Mouse (Mus musculus): ENCODE measurements at regions not wholly inside any gene's neighbourhood (a gene's known extent, or its start where the extent isn't known, plus 50 kb on each side); places are given as distances from the start of the nearest gene placed in this dataset.

DNA sequence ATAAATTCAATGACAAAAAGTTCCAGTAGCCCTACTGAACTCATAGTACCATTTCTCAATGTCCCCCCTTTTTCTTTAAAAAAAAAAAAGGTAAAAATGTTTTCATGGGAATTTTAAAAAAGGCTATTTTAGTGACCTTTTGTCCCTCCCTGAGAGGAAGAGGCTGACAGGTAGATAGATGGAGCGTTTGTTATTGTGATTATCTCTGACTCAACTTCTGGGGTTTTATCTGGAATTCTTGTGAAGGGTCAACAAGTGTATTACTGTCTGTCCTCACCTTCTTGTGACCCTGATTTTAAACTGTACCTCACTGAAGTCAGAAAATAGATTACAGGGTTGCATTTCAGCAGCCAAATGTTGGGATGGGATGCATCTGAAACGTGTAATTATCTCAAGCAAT is 179.3 kb upstream of the BC052040 start:
- DNase-seq (ENCODE audit: low spot score in 2 of 2), result no peak
- H3K27ac ChIP-seq, result no peak overlapping the region
- H3K4me3 ChIP-seq, result no peak overlapping the region
- TF ChIP-seq CTCF (conservative IDR thresholded peaks at IDR 0.05), result no peak

DNA sequence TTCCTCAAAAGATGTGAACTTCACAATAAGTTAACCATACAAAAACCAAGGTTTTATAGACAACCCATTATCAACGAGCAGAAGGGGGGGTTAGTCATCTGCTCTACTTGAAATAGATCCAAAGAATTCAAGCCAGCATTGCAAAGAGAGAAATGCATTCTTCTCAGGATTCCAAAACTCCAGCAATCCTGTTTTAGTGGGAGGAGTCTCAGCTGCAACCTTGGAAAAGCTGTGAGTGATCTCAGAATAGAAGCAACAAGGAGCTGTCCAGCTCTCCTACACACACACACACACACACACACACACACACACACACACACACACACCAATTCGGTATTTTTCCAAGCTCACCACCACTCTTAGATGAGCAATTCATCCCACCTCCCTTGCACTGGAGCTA is 149.0 kb upstream of the BC052040 start:
- no peak for DNase-seq (ENCODE audit: low spot score in 2 of 2)
- TF ChIP-seq CTCF (conservative IDR thresholded peaks at IDR 0.05), result no peak

DNA sequence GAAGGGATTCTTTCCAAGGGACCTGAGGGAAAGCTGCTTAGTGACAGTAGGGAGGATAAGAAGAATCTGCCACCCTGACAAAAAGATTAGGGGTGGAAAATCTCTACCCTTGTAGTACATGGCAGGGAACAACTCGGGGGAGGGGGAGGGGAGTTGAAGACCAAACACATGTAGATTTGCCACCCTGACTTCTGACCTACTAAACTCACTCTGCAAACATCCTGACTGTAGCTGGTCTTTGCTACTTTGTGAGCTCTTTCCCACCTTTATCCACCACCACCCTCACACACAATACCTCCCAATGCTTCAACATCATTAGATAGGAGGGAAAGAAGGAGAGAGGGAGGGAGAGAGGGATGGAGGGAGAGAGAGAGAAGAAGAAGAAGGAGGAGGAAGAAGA is 140.4 kb upstream of the BC052040 start:
- TF ChIP-seq CTCF (conservative IDR thresholded peaks at IDR 0.05), result no peak
- Histone ChIP-seq H3K4me3 (no peak overlapping the region), H3K27ac (no peak overlapping the region)
- DNase-seq (ENCODE audit: low spot score in 2 of 2), result no peak

More for the DNA sequence above, 149.0 kb upstream of the BC052040 start:
- no peak overlapping the region for H3K27ac ChIP-seq
- no peak overlapping the region for H3K4me3 ChIP-seq

DNA sequence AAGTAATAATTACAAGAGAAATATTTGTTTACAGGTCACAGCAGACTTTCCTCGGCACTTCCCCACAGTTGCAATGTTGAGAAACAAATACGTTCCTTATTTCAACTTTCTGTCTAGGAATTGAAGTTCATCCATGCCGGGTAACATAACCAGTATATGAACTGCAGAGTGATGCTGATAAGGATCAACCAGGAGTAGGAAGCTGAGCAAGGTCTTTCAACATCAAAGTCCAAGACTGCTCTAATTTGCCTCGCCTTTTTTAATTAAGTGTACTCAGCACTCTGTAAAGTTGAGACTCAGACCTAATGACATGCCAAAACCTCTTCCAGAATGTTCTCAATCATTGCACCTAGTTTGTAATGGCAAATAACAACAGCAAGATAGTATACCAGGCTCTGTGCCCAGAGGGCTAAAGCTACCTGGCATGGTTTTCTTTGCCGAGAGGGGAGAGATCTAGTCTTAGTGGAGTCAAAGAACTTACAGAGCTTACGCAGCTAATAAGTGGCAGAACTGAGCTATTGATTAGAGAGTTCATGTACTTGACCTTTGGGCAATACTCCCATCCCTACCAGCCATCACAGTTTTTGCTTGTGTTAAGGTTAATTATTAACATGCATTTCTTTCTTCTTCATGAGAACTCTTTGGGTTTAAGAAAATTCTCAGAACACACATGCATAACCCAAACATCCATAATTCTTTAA is 131.6 kb upstream of the BC052040 start:
- no peak for TF ChIP-seq CTCF (conservative IDR thresholded peaks at IDR 0.05)
- DNase-seq (ENCODE audit: low spot score in 2 of 2), result no peak
- Histone ChIP-seq H3K27ac (no peak overlapping the region), H3K4me3 (no peak overlapping the region)

DNA sequence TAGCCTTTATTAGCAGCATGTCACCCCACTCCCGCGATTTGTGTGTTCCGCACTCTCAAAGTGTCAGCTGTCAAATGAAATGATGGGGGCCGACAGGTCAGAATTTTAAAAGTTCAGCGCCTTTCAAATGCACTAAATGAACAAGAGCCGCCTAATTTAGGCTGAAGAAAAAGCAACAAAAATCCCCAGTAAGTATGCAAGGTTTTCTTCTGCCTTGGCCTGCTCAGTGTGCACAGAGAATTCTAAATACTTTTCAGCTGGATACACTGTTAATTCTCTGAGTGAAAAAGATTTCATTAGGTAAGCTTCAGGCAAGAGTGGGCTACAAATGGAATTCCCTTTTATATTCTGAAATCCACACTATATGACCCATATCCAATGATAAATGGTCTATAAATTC is 125.9 kb upstream of the BC052040 start:
- Histone ChIP-seq H3K27ac (no peak overlapping the region), H3K4me3 (no peak overlapping the region)
- TF ChIP-seq CTCF (conservative IDR thresholded peaks at IDR 0.05), result no peak
- no peak for DNase-seq (ENCODE audit: low spot score in 2 of 2)

DNA sequence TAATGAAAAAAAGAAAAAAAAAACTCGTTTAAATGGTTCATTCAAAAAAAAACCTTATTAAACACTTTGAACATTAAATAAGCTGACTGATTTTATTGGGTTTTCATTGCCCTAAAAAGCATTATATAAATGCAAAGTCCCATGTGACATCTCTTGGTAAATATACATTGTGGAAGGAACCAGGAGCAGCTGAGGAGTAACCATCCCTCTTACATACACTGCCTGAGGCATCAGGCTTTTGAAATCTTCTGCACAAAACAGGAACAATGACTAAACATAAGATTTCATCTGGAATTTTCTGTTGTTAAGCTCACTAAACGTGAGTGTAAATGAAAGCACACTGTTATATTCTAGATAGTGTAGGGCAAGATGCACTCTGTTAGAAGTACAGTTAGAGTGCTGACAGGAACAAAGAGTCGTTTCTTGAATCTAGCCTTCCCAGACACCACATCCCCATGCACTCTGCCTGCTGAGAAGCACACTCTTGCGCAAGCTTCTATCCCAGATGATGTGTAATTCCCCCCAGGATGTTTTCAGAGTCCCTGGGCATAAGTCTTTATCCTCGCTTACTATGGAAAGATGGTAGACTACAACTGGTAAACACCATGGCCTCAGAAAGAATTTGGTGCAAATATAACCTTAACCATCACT is 125.0 kb upstream of the BC052040 start:
- DNase-seq (ENCODE audit: low spot score in 2 of 2), result no peak
- no peak overlapping the region for H3K27ac ChIP-seq

DNA sequence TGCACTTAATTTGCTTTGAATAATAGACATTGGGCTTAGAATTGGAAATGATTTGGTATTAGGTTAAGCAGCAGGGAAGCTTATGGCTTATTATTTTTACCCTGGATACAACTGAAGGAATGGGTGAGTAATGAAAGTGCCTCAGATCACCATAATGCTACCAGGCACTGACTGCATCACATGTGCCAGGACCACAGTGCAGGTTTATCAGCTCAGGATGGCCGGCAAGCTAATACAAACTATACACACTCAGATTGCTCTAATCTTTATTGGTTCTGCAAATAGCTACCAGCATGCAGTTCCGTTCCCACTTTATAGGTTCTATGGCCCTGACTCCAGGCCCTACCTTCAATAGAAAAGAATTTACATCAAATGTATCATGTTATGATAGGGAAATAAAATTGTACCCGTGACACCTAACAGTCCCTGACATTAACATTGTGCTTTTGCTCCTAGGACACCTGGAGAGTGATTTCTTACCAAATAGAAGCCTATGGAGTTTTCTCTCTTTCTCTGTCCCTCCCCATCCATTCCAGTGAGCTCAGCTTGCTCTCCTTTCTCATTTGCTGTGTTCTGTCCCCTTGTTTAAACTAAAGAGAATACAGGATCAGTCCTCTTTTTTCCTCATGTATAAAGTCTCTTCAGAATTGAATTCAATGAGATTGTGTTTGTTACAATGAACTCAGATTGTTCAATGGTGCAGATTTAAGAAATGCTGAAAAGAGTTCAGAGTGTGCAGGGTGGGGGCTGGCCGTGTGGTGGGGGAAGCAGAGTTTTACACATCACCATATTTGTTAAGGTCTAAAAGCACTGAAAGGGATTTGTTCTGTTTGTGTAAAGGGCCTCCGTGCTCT is 121.3 kb upstream of the BC052040 start:
- no peak overlapping the region for H3K4me3 ChIP-seq
- peak overlapping the region; percentile 28 for H3K27ac ChIP-seq
- TF ChIP-seq CTCF (conservative IDR thresholded peaks at IDR 0.05), result no peak
- DNase-seq (ENCODE audit: low spot score in 2 of 2), result no peak

More for the DNA sequence above, 125.0 kb upstream of the BC052040 start:
- TF ChIP-seq CTCF (conservative IDR thresholded peaks at IDR 0.05), result no peak
- H3K4me3 ChIP-seq, result no peak overlapping the region

DNA sequence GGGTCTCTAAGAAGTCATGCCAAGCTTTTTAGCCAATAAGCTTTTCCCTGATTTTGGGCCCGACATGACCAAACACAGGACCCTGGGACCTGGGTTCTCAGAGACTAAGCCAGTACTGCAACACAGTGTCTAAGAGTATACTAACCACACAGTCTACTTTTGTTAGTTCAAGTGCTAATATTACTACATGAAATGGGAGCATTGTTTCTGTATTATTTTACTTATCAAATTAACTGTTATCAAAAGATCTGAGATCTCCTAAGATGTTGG is 120.7 kb upstream of the BC052040 start:
- Histone ChIP-seq H3K27ac (no peak overlapping the region), H3K4me3 (no peak overlapping the region)
- TF ChIP-seq CTCF (conservative IDR thresholded peaks at IDR 0.05), result no peak
- no peak for DNase-seq (ENCODE audit: low spot score in 2 of 2)

DNA sequence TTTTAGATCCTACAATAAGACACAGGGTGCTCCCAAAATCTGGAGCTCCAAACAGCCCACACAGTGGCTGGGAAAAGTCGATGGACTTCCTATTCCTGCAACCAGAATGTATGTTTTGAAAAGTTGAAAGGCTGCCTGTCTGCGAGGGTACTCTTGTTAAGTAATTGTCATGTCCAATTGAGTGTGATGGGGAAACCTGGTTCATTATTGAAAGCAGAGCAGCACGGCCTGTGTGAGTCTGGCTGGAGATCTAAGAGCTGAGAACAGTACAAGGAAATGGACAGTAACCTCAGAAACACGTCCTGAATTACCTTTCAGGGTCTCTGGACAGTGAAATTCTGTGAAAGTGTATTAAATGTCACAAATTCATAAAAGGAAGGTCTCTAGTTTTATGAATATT is 115.3 kb upstream of the BC052040 start:
- no peak for DNase-seq (ENCODE audit: low spot score in 2 of 2)
- no peak for TF ChIP-seq CTCF (conservative IDR thresholded peaks at IDR 0.05)
- Histone ChIP-seq H3K27ac (no peak overlapping the region), H3K4me3 (no peak overlapping the region)

DNA sequence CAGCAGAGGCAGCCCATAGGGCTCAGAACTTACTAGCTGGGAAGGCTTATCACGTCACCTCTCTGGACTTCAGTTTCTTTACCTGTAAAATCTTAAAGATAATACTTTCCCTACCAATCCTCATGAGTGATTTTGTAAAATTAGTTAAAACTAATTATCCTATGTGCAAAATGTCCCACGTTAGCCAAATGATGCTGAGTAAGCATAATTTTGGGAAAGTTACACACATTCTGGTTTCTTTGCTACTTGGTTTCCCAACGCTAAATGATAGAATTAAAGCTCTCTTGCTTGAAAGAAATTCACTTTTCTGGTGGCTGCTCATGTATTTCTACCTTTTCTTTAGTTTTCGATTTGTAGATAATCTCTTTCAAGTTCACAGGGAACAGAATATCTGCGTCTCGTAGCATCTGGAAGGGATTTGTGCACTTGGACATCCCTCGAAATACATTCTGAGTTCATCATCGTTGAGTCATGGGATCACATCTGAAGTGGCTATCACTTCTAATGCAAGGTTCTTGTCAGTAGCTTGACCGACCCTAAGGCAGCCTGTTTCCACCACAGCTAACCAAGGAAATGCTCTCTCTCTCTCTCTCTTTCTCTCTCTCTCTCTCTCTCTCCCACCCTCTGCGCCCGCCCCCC is 114.3 kb upstream of the BC052040 start:
- no peak for TF ChIP-seq CTCF (conservative IDR thresholded peaks at IDR 0.05)
- Histone ChIP-seq H3K27ac (no peak overlapping the region), H3K4me3 (no peak overlapping the region)
- no peak for DNase-seq (ENCODE audit: low spot score in 2 of 2)

DNA sequence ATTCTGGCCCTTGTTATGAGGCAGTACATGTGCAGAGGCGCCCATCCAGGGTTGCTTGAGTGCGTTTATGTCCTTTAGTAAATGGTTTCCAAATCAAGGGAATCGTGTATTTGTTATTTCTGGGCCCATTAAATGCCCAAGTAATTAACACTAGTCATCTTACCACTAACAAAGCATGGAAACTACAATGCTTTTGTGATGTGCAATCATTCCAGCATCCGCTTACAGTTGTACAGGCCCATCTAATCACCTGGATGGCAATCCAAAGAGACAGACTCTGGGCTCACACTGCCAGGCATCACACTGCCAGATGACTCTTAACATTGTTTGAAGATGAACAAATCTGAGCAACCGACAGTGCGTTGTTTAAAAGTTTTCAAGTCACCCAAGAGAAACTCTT is 113.6 kb upstream of the BC052040 start:
- DNase-seq (ENCODE audit: low spot score in 2 of 2), result no peak
- H3K4me3 ChIP-seq, result no peak overlapping the region
- no peak overlapping the region for H3K27ac ChIP-seq
- no peak for TF ChIP-seq CTCF (conservative IDR thresholded peaks at IDR 0.05)

DNA sequence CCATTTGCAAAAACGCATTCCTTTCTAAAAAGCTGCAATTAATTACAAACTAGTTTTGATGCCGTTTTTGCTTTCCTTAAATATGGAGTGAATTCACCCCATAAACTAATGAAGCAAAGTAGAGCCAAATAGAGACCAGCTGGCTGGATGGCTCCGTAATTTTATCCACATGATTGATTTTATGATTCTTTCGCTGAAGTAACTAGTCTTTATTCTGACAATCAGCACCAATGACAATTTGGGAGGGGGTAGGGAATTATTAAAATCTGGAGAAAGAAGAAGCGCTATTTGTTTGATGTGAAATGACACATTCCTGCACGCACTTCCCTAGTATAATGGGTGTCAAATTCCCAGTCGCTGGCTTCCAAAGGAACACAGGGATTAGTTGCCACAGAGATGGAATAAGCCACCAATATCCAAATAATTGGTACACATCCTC is 113.0 kb upstream of the BC052040 start:
- no peak overlapping the region for H3K27ac ChIP-seq
- no peak for DNase-seq (ENCODE audit: low spot score in 2 of 2)
- H3K4me3 ChIP-seq, result peak overlapping the region; percentile 6
- no peak for TF ChIP-seq CTCF (conservative IDR thresholded peaks at IDR 0.05)

DNA sequence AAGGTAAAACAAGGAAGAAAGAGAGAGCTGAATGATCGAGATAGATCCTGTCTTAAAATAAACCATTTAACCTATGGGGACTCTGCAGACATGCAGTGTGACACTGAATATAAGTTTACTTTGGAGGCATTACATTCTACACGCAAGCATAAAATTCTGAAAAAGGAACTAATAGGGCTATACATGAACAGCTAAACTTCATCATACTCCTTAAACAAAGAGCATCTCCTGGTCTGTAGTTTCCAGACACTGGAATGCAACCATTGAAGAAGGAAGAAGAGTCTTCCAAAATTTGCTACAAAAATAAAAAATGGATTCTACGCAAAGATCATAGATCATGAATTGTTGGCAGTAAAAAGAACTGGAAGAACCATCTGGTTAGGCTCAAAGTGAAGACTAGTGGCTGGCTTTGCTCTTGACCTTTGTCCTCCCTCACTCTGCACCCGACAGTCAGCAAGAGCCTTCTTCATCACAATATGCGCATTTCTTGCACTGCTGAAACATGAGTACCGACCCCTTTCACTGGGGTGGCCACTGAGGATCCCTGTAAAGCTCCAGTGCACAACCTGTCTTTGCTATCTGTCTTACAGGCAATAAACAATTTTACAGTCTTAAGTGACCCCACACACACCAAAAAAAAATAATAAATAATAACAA is 112.2 kb upstream of the BC052040 start:
- DNase-seq (ENCODE audit: low spot score in 2 of 2), result no peak
- H3K4me3 ChIP-seq, result no peak overlapping the region
- no peak for TF ChIP-seq CTCF (conservative IDR thresholded peaks at IDR 0.05)
- H3K27ac ChIP-seq, result no peak overlapping the region
